Mouse (Mus musculus): ENCODE measurements around the gene Scnn1a. TPM values are rescaled to one million over a fixed set of nuclear protein-coding genes. Genes with fewer than 3 reads are reported as not detected.

The Scnn1a gene
- polyA plus RNA-seq, 2 experiments: 1.9 to 2.5 TPM

GRCm38 (mm10) chr6:125314231-125314563 lies 6.3 kb upstream of the Scnn1a start:
- Histone ChIP-seq H3K4me3 (replicated peaks; ENCODE audit: low read length) (peak overlapping the region; percentile 52), H3K27me3 (ENCODE audit: control insufficient read depth, insufficient read depth, low read length) (no peaks in the 10 kb centered on the region; the same call in 1 of the 2 replicates), H3K4me1 (ENCODE audit: control insufficient read depth, insufficient read depth, low read length) (peaks cover 35% of the 10 kb centered on the region), H3K36me3 (ENCODE audit: control insufficient read depth, insufficient read depth, low read length) (peaks cover 15% of the 10 kb centered on the region; the same call in 1 of the 2 replicates), H3K9ac (ENCODE audit: low read depth, low read length, severe bottlenecking) (peak overlapping the region; percentile 84), H3K4me2 (replicated peaks; ENCODE audit: low read depth, low read length, severe bottlenecking) (peak overlapping the region; percentile 84), H3K9me3 (ENCODE audit: control insufficient read depth, low read length) (no peaks in the 10 kb centered on the region), H3K27ac (replicated peaks; ENCODE audit: low read depth, low read length) (peak overlapping the region; percentile 75)
- WGBS: 46% methylated on average over 7 of the region's 7 CpGs
- TF ChIP-seq POLR2A (IDR thresholded peaks at IDR 0.05; ENCODE audit: borderline replicate concordance, extremely low read depth, insufficient read depth, insufficient read length): no peak
- peak; percentile 18; the same call in 1 of the 2 replicates for ATAC-seq (ENCODE audit: low FRiP score, low read depth)
- DNase-seq (ENCODE audit: low spot score): no peak

GRCm38 (mm10) chr6:125314746-125315145 lies 5.7 kb upstream of the Scnn1a start:
- H3K27me3 ChIP-seq (ENCODE audit: control insufficient read depth, insufficient read depth, low read length): peaks cover 3% of the 10 kb centered on the region; the same call in 1 of the 2 replicates
- H3K4me2 ChIP-seq (replicated peaks; ENCODE audit: low read depth, low read length, severe bottlenecking): no peak overlapping the region; the same call in 1 of the 2 replicates
- no peaks in the 10 kb centered on the region for H3K9me3 ChIP-seq (ENCODE audit: control insufficient read depth, low read length)
- DNase-seq (ENCODE audit: low spot score): no peak
- H3K4me3 ChIP-seq (replicated peaks; ENCODE audit: low read length): no peak overlapping the region
- 51% methylated on average over 6 of the region's 6 CpGs for WGBS
- no peak overlapping the region for H3K27ac ChIP-seq (replicated peaks; ENCODE audit: low read depth, low read length)
- TF ChIP-seq POLR2A (IDR thresholded peaks at IDR 0.05; ENCODE audit: borderline replicate concordance, extremely low read depth, insufficient read depth, insufficient read length): no peak
- no peak for ATAC-seq (ENCODE audit: low FRiP score, low read depth)
- no peak overlapping the region; the same call in 1 of the 2 replicates for H3K9ac ChIP-seq (ENCODE audit: low read depth, low read length, severe bottlenecking)
- H3K36me3 ChIP-seq (ENCODE audit: control insufficient read depth, insufficient read depth, low read length): peaks cover 10% of the 10 kb centered on the region; the same call in 1 of the 2 replicates
- peaks cover 32% of the 10 kb centered on the region for H3K4me1 ChIP-seq (ENCODE audit: control insufficient read depth, insufficient read depth, low read length)

- peaks cover 3% of the 10 kb centered on the region; the same call in 1 of the 2 replicates for H3K36me3 ChIP-seq (ENCODE audit: control insufficient read depth, insufficient read depth, low read length)
- no peak for TF ChIP-seq POLR2A (IDR thresholded peaks at IDR 0.05; ENCODE audit: borderline replicate concordance, extremely low read depth, insufficient read depth, insufficient read length)
- DNase-seq (ENCODE audit: low spot score) (no peak), ATAC-seq (ENCODE audit: low FRiP score, low read depth) (no peak)
- WGBS: 64% methylated on average over 7 of the region's 7 CpGs
- no peak overlapping the region for H3K27ac ChIP-seq (replicated peaks; ENCODE audit: low read depth, low read length)
- no peaks in the 10 kb centered on the region for H3K9me3 ChIP-seq (ENCODE audit: control insufficient read depth, low read length)
- H3K4me2 ChIP-seq (replicated peaks; ENCODE audit: low read depth, low read length, severe bottlenecking): no peak overlapping the region
- peaks cover 26% of the 10 kb centered on the region for H3K27me3 ChIP-seq (ENCODE audit: control insufficient read depth, insufficient read depth, low read length)
- H3K4me3 ChIP-seq (replicated peaks; ENCODE audit: low read length): no peak overlapping the region
- H3K4me1 ChIP-seq (ENCODE audit: control insufficient read depth, insufficient read depth, low read length): peaks cover 25% of the 10 kb centered on the region
- H3K9ac ChIP-seq (ENCODE audit: low read depth, low read length, severe bottlenecking): no peak overlapping the region
Measured at GRCm38 (mm10) chr6:125317077-125317476, 3.4 kb upstream of the Scnn1a start.

DNA sequence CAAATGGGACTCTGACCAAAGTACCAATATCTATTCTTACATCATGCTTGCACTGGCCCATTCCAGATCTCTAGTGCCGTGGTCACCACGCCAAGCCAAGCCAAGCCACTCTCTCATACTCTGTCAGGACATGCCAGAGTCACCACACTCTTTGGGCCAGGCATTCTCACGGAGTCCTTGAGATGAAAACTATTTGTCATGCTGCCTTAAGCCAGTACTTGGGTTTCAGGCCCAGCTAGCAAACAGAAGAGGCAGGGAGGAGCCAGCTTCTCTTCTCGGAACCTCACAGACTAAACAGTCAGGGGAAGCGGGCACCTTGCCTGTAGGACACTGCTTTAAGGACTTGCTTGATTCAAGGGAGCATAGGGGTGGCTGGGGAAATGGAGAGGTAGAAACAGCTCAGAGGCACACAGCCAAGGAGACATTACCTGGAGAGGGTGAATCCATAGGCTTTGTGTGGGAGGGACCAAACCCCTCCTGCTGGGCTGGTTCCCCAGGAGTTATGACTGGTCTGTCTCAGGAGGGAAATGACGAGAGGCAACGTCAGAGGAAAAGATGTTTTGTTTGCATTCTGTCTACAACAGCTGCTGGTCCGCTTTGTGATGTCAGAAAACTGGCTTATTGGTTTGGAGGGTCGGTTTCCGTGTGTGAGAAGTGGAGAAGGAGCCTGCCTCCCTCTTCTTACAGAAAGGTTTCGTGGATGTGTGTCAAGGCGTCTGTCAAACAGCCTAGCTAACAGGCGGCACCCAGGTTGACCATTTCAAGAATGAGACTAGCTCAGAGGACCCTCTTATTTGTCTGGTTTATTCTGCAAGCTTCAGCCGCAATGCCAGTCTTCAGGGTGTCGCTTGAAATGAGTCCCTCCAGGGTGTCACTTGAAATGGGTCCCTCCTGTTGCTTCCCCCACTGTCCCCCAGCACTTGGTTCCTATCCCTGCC lies 1.2 kb upstream of the Scnn1a start:
- no peak for TF ChIP-seq POLR2A (IDR thresholded peaks at IDR 0.05; ENCODE audit: borderline replicate concordance, extremely low read depth, insufficient read depth, insufficient read length)
- no peak overlapping the region for H3K4me3 ChIP-seq (replicated peaks; ENCODE audit: low read length)
- WGBS: 67% methylated on average over 15 of the region's 15 CpGs
- no peak overlapping the region for H3K4me2 ChIP-seq (replicated peaks; ENCODE audit: low read depth, low read length, severe bottlenecking)
- H3K36me3 ChIP-seq (ENCODE audit: control insufficient read depth, insufficient read depth, low read length): no peaks in the 10 kb centered on the region
- ATAC-seq (ENCODE audit: low FRiP score, low read depth) (no peak), DNase-seq (ENCODE audit: low spot score) (no peak)
- peaks cover 36% of the 10 kb centered on the region for H3K27me3 ChIP-seq (ENCODE audit: control insufficient read depth, insufficient read depth, low read length)
- H3K9me3 ChIP-seq (ENCODE audit: control insufficient read depth, low read length): no peaks in the 10 kb centered on the region
- H3K27ac ChIP-seq (replicated peaks; ENCODE audit: low read depth, low read length): no peak overlapping the region
- peaks cover 7% of the 10 kb centered on the region for H3K4me1 ChIP-seq (ENCODE audit: control insufficient read depth, insufficient read depth, low read length)
- no peak overlapping the region for H3K9ac ChIP-seq (ENCODE audit: low read depth, low read length, severe bottlenecking)

- DNase-seq (ENCODE audit: low spot score) (no peak), ATAC-seq (ENCODE audit: low FRiP score, low read depth) (no peak)
- TF ChIP-seq POLR2A (IDR thresholded peaks at IDR 0.05; ENCODE audit: borderline replicate concordance, extremely low read depth, insufficient read depth, insufficient read length): no peak
- no peak overlapping the region for H3K4me2 ChIP-seq (replicated peaks; ENCODE audit: low read depth, low read length, severe bottlenecking)
- H3K27me3 ChIP-seq (ENCODE audit: control insufficient read depth, insufficient read depth, low read length): peaks cover 36% of the 10 kb centered on the region
- no peak overlapping the region for H3K27ac ChIP-seq (replicated peaks; ENCODE audit: low read depth, low read length)
- no peak overlapping the region for H3K4me3 ChIP-seq (replicated peaks; ENCODE audit: low read length)
- no peak overlapping the region for H3K9ac ChIP-seq (ENCODE audit: low read depth, low read length, severe bottlenecking)
- 0 out of 2 replicates have a peak, but pooled peaks cover under 1% of the 10 kb centered on the region for H3K4me1 ChIP-seq (ENCODE audit: control insufficient read depth, insufficient read depth, low read length)
- no peaks in the 10 kb centered on the region for H3K9me3 ChIP-seq (ENCODE audit: control insufficient read depth, low read length)
- H3K36me3 ChIP-seq (ENCODE audit: control insufficient read depth, insufficient read depth, low read length): no peaks in the 10 kb centered on the region
Measured at GRCm38 (mm10) chr6:125319919-125320296, 551 bp upstream of the Scnn1a start.
